Mouse (Mus musculus) urinary bladder, adult 2 months (tissue): ENCODE results near the gene Tbc1d10a. TPM values are rescaled to one million over a fixed set of nuclear protein-coding genes. Genes with fewer than 3 reads are reported as not detected.
"Not testable (repeated sequence)": the region's sequence is repeated elsewhere in the genome, so short reads cannot be mapped to it uniquely, and the experiment has no call there.

Source experiments
- DNase-seq: peaks from one replicate; pipeline ENCODE4 v3.0.0; 2022; ENCODE audit warnings: low spot score
- polyA plus RNA-seq: library from polyadenylated mRNA; depleted of rRNA; stranded (reverse); fragments of >200 nt; gene quantifications from 2 replicates; pipeline ENCODE4 v1.2.3, GENCODE M21; 2012

The Tbc1d10a gene
- polyA plus RNA-seq, 1 experiment, result 137 TPM

DNA sequence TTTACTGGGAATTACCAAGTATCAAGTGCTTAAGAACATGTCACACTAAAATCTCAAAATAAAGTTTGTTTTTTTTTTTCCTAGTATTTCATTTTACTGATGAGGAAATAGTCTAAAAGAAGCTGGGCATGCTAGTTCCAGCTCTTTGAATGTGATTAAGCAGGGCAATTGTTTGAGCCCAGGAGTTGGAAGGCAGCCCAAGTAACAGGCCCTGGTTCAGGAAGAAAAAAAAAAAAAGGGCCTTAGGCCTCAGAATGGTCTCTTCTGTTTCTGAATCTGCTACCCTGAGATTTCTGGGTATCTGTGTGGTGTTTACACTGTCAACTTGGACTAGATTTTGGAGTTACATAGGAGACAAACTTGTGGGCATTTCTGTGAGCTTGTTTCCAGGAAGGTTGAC, 3.1 kb upstream of the Tbc1d10a start:
- DNase-seq, result no peak

DNA sequence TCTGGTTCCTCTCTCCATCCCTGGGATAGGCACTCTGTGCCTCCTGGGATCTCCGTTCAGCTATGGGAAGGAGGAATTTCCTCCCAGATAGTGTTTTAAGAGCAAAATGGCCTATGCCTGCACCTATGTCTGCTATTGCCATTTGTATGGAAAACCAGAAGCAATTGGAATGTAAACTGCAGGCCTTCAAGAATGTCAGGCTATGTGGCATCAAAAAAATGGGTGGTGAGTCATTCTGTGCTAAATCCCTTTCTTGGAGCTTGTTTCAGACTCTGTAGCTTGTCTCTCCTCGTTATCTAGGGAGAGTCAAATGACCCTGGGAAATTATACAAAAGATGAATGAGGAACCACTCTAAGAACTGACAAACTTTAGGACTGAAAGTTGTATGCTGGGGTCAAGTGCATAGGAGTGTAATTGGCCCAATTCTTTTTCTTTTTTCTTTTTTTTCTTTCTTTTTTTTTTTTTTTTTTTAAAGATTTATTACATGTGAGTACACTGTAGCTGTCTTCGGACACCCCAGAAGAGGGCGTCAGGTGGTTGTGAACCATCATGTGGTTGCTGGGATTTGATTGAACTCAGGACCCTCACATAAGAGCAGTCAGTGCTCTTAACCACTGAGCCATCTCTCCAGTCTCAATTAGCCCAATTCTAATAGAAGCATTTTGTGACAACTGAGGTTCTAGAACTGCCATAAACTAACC, 2.2 kb upstream of the Tbc1d10a start:
- no peak for DNase-seq

DNA sequence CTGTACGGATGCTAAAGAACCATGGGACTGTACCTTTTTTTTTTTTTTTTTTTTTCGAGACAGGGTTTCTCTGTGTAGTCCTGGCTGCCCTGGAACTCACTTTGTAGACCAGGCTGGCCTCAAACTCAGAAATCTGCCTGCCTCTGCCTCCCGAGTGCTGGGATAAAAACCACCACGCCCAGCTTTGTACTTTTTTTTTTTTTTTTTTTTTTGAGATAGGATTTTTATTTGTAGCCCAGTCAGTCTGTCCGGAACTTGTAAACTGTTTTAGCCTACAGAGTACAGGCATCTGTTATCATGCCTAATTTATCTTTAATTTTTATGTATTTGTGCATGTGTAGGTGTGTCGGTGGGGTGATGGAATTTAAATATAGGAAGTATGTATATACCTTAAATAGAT, 1.1 kb upstream of the Tbc1d10a start:
- DNase-seq, result not testable (repeated sequence)

- no peak for DNase-seq
Observed at GRCm38 (mm10) chr11:4187318-4187700, 720 bp downstream of the Tbc1d10a start.

GRCm38 (mm10) chr11:4189182-4189581, 2.6 kb downstream of the Tbc1d10a start:
- no peak for DNase-seq

GRCm38 (mm10) chr11:4190677-4191076, 4.1 kb downstream of the Tbc1d10a start:
- peak; percentile 28 for DNase-seq

GRCm38 (mm10) chr11:4192757-4193156, 6.2 kb downstream of the Tbc1d10a start:
- peak; percentile 21 for DNase-seq

DNA sequence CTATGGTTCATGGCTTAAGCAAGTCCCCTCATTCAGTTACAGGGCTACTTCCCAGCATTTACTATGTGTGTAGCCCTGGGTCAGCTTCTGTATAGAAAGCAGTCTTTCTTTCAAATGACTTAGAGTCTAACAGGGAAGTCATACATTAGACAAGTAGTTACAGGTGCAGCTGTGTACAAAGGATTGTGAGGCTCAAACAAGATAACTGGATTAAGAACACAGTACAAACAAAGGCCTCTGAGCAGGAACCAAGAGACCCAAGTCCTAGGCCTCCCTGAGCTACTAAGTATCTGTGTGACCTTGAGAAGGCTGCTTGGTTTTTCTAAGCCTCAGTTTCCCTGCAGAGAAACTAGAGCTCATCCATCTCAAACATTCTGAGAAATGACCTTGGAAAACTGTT, 6.8 kb downstream of the Tbc1d10a start:
- DNase-seq, result no peak

DNA sequence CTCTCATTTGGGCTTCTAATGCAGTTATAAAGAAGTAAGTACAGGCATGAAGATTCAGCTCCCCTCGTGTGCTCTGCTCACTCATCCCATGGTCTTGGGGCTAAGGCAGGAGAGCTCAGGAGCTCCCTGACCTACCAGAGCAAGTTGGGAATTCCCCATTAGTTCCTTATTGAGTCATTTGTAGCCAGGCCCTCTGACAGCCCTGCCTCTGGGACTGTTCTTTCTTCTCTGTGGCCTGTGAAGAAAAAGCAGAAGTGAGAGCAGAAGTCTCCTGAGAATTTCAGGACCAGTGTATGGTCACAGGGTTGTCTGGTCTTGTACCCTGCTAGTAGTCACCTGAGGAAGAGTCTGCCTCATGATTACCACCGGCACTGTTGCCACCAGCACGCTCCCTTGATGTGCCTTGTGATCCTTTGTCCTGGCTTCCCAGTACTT, 9.0 kb downstream of the Tbc1d10a start:
- DNase-seq, result no peak

GRCm38 (mm10) chr11:4196636-4197035, 10.0 kb downstream of the Tbc1d10a start:
- DNase-seq, result no peak

DNA sequence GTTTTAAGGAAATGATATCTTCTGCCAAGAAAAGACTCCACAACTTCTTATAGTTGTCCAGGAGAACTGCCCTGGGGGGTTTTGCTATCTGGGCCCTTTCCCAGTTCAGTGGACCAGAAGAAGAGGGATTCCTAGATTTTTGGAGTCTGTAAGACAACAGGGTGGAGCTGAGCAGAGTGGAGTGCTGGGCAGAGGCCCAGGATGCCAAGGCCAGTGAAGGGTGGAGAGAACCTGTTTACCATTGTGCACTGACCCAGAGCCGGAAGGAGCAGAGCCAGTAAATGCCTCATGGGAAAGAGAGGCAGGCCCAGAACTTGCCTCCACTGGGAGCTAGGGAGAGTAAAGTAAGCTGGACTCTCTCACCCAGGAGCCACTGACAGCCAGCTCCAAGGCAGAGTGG, 11.1 kb downstream of the Tbc1d10a start:
- DNase-seq, result no peak

GRCm38 (mm10) chr11:4201981-4202700, 15.6 kb downstream of the Tbc1d10a start:
- no peak for DNase-seq

DNA sequence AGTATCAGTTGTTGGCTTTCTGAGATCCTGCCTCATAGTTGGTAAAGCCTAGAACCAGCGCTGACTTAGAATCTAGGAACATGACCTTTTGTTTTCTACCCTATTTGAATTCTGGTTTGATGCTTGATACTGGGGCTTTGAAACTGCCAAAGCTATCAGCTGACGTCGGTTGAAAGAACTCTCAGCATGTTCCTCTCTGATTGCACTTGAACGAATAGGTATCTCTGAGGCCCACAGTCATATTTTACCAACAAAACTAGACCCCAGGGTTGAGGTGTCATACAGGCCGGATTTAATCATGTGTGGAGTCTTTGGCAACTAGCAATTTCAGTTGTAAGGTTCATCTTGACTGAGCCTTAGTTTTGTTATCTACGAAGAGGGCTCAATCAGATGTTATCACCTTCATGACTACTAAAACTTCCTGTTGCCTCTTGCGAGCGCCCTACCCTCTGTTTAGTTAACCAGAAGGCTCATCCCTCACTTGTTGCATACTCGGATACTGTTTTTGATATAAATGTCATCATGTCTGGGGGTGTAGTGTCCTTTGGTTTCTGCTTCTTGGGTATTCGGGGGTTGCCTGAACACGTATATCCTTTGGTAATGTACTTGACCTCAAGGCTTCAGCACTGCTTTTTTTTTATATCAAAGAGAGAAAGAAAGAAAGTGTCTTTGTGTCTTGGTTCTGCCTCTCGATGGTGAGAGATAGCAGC, 16.6 kb downstream of the Tbc1d10a start:
- no peak for DNase-seq

DNA sequence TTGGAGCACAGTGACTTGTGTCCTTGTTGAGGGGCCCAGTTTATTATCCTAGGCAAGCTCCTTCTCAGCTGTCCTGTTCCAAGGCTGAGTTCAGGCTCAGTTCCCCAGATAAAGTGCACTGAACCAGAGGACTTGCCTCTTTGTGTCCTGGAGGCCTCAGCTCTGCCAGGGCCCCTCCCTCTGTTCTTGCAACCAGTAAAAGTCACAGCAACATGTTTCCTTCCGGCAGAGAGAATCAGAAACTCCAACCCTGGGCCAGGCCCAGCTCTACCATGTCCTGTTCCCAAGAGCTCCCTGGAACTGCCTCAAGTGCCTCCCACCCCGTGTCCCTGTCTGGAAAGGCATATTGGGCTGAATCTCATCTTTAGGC, 17.1 kb downstream of the Tbc1d10a start:
- DNase-seq, result no peak

GRCm38 (mm10) chr11:4205097-4205655, 18.6 kb downstream of the Tbc1d10a start:
- no peak for DNase-seq

DNA sequence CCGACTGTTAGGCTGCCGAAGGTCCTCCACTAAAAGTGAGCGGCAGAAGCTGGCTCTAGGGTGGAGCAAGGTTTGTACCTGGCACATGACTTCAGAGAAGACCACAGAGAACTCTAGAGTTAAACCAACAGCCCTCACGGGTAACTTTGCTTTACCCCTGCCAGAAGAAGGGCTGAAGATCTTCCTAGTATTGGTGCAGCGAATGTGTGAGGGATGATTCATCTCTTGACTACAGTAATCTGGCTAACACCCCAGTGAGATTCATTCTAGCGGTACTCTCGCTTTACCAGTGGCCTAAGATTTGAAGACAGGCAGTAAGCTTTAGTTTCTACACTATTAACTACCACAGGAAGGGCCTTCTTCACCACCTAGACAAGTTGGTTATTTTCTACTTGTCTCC, 19.4 kb downstream of the Tbc1d10a start:
- no peak for DNase-seq

DNA sequence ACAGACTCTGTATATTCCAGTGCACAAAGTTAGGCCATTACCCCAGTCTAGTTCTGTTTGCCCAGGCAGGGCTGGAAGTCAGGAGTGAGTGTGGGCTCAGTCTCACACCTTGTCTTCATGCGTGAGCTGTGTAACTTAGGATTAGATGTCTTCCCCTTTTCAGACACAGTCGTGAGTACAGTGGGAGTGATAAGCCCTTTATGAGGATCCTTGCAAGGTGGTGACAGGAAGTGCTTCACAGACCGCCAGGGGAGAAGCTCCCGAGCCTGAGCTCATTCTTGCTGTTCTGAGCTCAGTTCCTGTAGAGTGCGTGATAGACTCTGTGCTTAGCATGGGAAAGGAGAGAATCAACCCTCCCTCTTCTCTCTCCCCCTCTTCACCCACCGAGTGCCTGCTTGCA, 20.0 kb downstream of the Tbc1d10a start:
- no peak for DNase-seq

- DNase-seq, result no peak
Observed at GRCm38 (mm10) chr11:4207655-4208054, 21.1 kb downstream of the Tbc1d10a start.

DNA sequence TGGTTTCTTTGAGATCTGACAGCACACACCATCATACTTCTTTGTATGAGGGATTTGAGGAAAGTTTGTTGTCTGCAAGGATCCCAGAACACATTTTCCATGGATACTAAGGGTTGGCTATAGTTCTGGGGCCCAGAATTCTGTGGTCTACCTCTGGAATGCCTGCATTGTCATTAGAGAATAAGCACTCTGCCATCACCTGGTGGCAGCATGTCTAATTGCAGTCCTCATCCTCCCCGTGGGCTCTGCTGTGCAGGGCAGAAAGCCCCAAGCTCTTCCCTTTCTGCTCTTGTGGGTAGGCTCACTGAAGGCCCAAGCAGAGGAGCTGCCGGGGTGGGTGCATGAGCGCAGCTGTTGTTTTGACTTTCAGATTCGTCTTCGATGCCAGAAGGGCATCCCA, 23.0 kb downstream of the Tbc1d10a start:
- no peak for DNase-seq

DNA sequence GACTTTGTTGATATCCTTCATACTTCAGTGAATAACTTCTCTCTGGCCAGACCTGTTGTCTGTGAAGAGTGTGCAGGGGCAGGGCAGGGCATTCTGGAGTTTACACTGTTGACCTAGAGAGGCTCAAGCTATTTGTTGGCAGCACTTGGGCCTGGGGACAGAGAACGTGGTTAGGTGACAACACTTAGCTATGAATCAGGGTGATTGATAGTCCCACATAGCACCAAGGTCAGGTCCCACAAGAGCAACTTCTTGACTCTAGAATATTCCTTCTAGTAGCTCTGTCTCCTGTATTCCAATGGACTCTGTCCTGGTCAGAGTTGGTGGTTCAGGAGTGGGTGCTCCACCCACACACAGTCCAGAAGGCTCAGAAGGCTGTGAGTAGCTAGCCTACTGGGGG, 24.2 kb downstream of the Tbc1d10a start:
- no peak for DNase-seq

GRCm38 (mm10) chr11:4213107-4213506, 26.5 kb downstream of the Tbc1d10a start:
- peak; percentile 19 for DNase-seq

- no peak for DNase-seq
Observed at GRCm38 (mm10) chr11:4214572-4214971, 28.0 kb downstream of the Tbc1d10a start.

- DNase-seq, result no peak
Observed at GRCm38 (mm10) chr11:4215061-4215460, 28.5 kb downstream of the Tbc1d10a start.
